8 mouse cellular contexts compared by ENCODE assay signal in the genomic region with DNA sequence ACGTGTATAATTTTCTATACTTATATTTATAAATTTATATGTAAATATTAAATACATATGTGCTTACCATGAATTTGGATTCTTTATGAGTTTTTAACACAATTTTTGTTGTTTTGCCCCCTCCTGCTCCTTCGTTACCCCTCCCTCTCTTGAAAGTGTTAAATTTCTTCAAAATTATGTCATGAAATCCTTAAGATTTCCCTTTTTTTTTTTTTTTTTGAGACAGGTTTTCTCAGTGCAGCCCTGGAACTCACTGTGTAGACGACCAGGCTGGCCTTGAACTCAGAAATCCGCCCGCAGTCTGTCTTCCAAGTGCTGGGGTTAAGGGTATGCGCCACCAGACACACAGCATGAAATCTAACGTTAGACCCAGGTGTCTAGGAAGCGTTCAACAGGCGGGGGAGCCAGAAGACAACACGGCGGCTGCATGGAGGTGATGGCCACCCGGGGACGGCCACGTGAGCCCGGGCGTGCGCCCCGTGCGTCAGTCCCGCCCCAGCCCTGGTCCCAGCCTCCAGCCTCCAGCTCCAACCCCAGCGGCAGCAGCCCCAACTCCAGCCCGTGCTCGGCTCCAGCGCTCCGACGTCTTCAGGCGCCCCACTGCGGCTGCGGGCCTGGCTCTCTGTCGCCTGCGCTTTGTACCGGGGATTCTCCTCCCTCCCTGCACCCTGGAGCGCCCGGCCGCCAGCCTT. TPM values are rescaled to one million over a fixed set of nuclear protein-coding genes. Genes with fewer than 3 reads are reported as not detected.
DNase-seq lines count a peak whose midpoint lies in the region; ATAC-seq and TF ChIP-seq lines count a peak whose summit lies in the region.

Gene Eef2k, plus strand, starts transcription at position 487 of the 692 bp plus-strand sequence.

- peaks cover 13% of the 10 kb centered on the region; the same call in 1 of the 2 replicates for H3K4me1 ChIP-seq in lung, postnatal 0 days (ENCODE audit: insufficient read depth, low read depth, low read length)

- no peaks in the 10 kb centered on the region for H3K9me3 ChIP-seq in lung, postnatal 0 days (ENCODE audit: low read length)

- no peaks in the 10 kb centered on the region for H3K27me3 ChIP-seq in lung, postnatal 0 days (replicated peaks; ENCODE audit: insufficient read depth, low read length)

- peak within 1 kb of the TSS; percentile 65 for H3K4me3 ChIP-seq in lung, postnatal 0 days (ENCODE audit: low read depth, low read length)

- peak within 1 kb of the TSS; percentile 90 for H3K27ac ChIP-seq in lung, postnatal 0 days (ENCODE audit: low read length)

- WGBS in lung, postnatal 0 days, result 3% methylated on average over 33 of the region's 35 CpGs

- peak; percentile 89 for DNase-seq in R1 (ENCODE audit: low read depth, low spot score)
- peak; percentile 86 for DNase-seq in cerebellum, adult 9-10 months
- peak in 1 of 2 experiments; percentile 85 for DNase-seq in layer of hippocampus, postnatal 10 days (ENCODE audit: low spot score in 2 of 2)
- DNase-seq in lung, postnatal 0 days (ENCODE audit: low spot score), result peak; percentile 91
- peak; percentile 82 for DNase-seq in retina, embryonic 14.5 days (ENCODE audit: low spot score)
- DNase-seq in thymus, postnatal 4 days, result peak; percentile 85

- ATAC-seq in frontal cortex, adult (ENCODE audit: low TSS enrichment), result peak; percentile 88
- peak; percentile 86 to 88 for ATAC-seq in hematopoietic stem cell, adult 5-6 weeks (replicated peaks in 1 of 2; ENCODE audit: insufficient read depth in 1 of 2, low FRiP score in 2 of 2, low TSS enrichment in 1 of 2, low read depth in 1 of 2, poor library complexity in 2 of 2, severe bottlenecking in 2 of 2)
- ATAC-seq in lung, postnatal 0 days, result peak; percentile 95

- H3K36me3 ChIP-seq in lung, postnatal 0 days (ENCODE audit: insufficient read depth, low read length), result no peaks in the 10 kb centered on the region

- TF ChIP-seq CTCF in lung, postnatal 0 days (IDR thresholded peaks at IDR 0.05), result peak; percentile 50

- peak within 1 kb of the TSS; percentile 97 for H3K4me2 ChIP-seq in lung, postnatal 0 days (replicated peaks; ENCODE audit: low read depth, low read length)

- TF ChIP-seq EP300 in lung, postnatal 0 days (IDR thresholded peaks at IDR 0.05), result no peak

- H3K9ac ChIP-seq in lung, postnatal 0 days (replicated peaks; ENCODE audit: low read depth), result peak within 1 kb of the TSS; percentile 65

RNA-seq across cellular contexts. Expression of gene Eef2k, which starts in this region (rescaled TPM):
- 146 and 162 TPM in 2 replicates for total RNA-seq in hematopoietic stem cell, adult 5-6 weeks (2017)
- 10 to 100 TPM; 38.9 to 41.7 TPM for total RNA-seq in layer of hippocampus, postnatal 10 days (2021)
- polyA plus RNA-seq in lung, postnatal 0 days (2015; fragmentation: Nextera tagmentation; extraction: Ambion mirVana), result 16.0 and 16.8 TPM in 2 replicates
